Mouse (Mus musculus): ENCODE results near the gene Wnt7a.

The Wnt7a gene

GRCm38 (mm10) chr6:91339612-91340246, 71.4 kb downstream of the Wnt7a start:
- no peak for DNase-seq (ENCODE audit: low read depth, low spot score)

- no peak for DNase-seq (ENCODE audit: low read depth, low spot score)
These were observed 75.7 kb downstream of the Wnt7a start for GRCm38 (mm10) chr6:91335470-91335869.

GRCm38 (mm10) chr6:91331886-91332285, 79.3 kb downstream of the Wnt7a start:
- no peak for DNase-seq (ENCODE audit: low read depth, low spot score)

GRCm38 (mm10) chr6:91325556-91325955, 85.6 kb downstream of the Wnt7a start:
- DNase-seq (ENCODE audit: low read depth, low spot score): no peak

- DNase-seq (ENCODE audit: low read depth, low spot score): no peak
These were observed 86.4 kb downstream of the Wnt7a start for GRCm38 (mm10) chr6:91324752-91325151.

GRCm38 (mm10) chr6:91322001-91322772, 89.0 kb downstream of the Wnt7a start:
- no peak for DNase-seq (ENCODE audit: low read depth, low spot score)

All from R1 (cell line).